Mouse (Mus musculus) brain, embryonic 14.5 days (tissue): Measurements from ENCODE around the gene Zfp316.

ENCODE experiments used
- CTCF ChIP-seq: fragments of 200-500 bp; IDR thresholded peaks from 2 replicates; pipeline ENCODE4 v1.5.1; 2012; ENCODE audit warnings: inconsistent platforms, mild to moderate bottlenecking, moderate library complexity, borderline replicate concordance; ENCODE audit not compliant: insufficient read depth, insufficient read length; ENCODE audit errors: extremely low read depth
- POLR2A ChIP-seq: fragments of 200-500 bp; IDR thresholded peaks from 2 replicates; pipeline ENCODE4 v1.6.1; 2012; ENCODE audit warnings: mild to moderate bottlenecking, inconsistent platforms, borderline replicate concordance; ENCODE audit not compliant: poor library complexity, insufficient read depth, insufficient read length, severe bottlenecking; ENCODE audit errors: extremely low read depth

- TF ChIP-seq POLR2A (no peak), CTCF (no peak)
These were observed 23.6 kb upstream of the Zfp316 start, which contains the start of gene Zfp853 for GRCm38 (mm10) chr5:143293404-143293803.
